Mouse (Mus musculus) retina, postnatal 7 days (tissue): Measurements from ENCODE around the gene Ccl27a.
A peak's percentile ranks its signal among the peaks of the same experiment; 100 is the strongest.

ENCODE experiments used
- DNase-seq: peaks from one replicate; pipeline ENCODE4 v3.0.0-alpha.2; 2012; ENCODE audit warnings: low read depth, low spot score

Ccl27a gene

GRCm38 (mm10) chr4:41755338-41756305, 18.4 kb downstream of the Ccl27a start, which contains the start of gene Sigmar1:
Gene Sigmar1 (minus strand): TSS chr4:41756157.
- peak; percentile 74 for DNase-seq

- DNase-seq, result no peak
Measured at GRCm38 (mm10) chr4:41754797-41755337, 19.2 kb downstream of the Ccl27a start, which contains the start of gene Galt. Gene Galt (plus strand): TSS chr4:41755228.

GRCm38 (mm10) chr4:41745021-41745420, 29.0 kb downstream of the Ccl27a start:
- no peak for DNase-seq

GRCm38 (mm10) chr4:41744131-41744530, 29.9 kb downstream of the Ccl27a start:
- DNase-seq, result no peak

- DNase-seq, result peak; percentile 91
Measured at GRCm38 (mm10) chr4:41741158-41741560, 32.9 kb downstream of the Ccl27a start.

GRCm38 (mm10) chr4:41740380-41741157, 33.5 kb downstream of the Ccl27a start:
- no peak for DNase-seq

GRCm38 (mm10) chr4:41739260-41739659, 34.8 kb downstream of the Ccl27a start:
- DNase-seq, result no peak

GRCm38 (mm10) chr4:41738256-41738603, 35.8 kb downstream of the Ccl27a start:
- no peak for DNase-seq

GRCm38 (mm10) chr4:41737602-41738255, 36.3 kb downstream of the Ccl27a start:
- no peak for DNase-seq

GRCm38 (mm10) chr4:41731052-41731765, 42.8 kb downstream of the Ccl27a start, which contains the start of gene Arid3c:
Gene Arid3c (minus strand): TSS chr4:41731142.
- no peak for DNase-seq

GRCm38 (mm10) chr4:41726826-41727621, 47.0 kb downstream of the Ccl27a start:
- no peak for DNase-seq

GRCm38 (mm10) chr4:41722918-41723351, 51.1 kb downstream of the Ccl27a start, which contains the start of gene Dctn3:
Gene Dctn3 (minus strand): TSS chr4:41723170.
- DNase-seq, result peak; percentile 89
